Mouse (Mus musculus): ENCODE measurements around the gene Gfod1. TPM values are rescaled to one million over a fixed set of nuclear protein-coding genes. Genes with fewer than 3 reads are reported as not detected.

The Gfod1 gene
- polyA plus RNA-seq, 1 experiment from 2014 or later: 1.8 TPM

DNA sequence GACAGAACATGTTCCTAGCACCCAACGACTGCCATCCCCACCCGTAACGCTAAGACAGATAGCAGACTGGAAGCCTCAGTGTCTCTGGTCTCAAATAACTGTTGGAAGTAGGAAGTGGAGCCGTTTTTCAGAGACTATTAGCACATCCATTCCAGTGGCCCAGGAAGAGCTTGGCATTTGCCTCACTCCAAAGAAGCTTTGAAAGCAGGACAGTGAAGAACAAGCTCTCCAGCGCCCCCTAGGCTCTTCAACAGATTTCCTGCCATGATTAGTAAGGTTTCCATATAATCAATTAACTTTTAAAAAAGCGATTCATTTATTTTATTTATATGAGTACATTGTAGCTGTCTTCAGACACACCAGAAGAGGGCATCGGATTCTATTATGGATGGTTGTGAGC is 28.6 kb upstream of the Gfod1 start:
- no peaks in the 10 kb centered on the region for H3K36me3 ChIP-seq (ENCODE audit: control insufficient read depth, insufficient read depth, low read length)
- ATAC-seq (ENCODE audit: low read depth) (no peak), DNase-seq (ENCODE audit: low spot score) (peak; percentile 58)
- no peak overlapping the region for H3K9ac ChIP-seq (ENCODE audit: low read depth, low read length)
- no peak overlapping the region for H3K4me3 ChIP-seq (ENCODE audit: low read depth, low read length)
- WGBS: 31% methylated on average over 7 of the region's 7 CpGs
- 0 out of 2 replicates have a peak, but pooled peaks cover 5% of the 10 kb centered on the region for H3K4me1 ChIP-seq (ENCODE audit: control insufficient read depth, insufficient read depth, low read length)
- no peak overlapping the region for H3K4me2 ChIP-seq (ENCODE audit: low read depth, low read length)
- H3K27me3 ChIP-seq (replicated peaks; ENCODE audit: control insufficient read depth, insufficient read depth, low read length): no peaks in the 10 kb centered on the region
- H3K27ac ChIP-seq (replicated peaks; ENCODE audit: low read depth, low read length): no peak overlapping the region; the same call in 1 of the 2 replicates
- H3K9me3 ChIP-seq (ENCODE audit: control insufficient read depth, low read length): no peaks in the 10 kb centered on the region

DNA sequence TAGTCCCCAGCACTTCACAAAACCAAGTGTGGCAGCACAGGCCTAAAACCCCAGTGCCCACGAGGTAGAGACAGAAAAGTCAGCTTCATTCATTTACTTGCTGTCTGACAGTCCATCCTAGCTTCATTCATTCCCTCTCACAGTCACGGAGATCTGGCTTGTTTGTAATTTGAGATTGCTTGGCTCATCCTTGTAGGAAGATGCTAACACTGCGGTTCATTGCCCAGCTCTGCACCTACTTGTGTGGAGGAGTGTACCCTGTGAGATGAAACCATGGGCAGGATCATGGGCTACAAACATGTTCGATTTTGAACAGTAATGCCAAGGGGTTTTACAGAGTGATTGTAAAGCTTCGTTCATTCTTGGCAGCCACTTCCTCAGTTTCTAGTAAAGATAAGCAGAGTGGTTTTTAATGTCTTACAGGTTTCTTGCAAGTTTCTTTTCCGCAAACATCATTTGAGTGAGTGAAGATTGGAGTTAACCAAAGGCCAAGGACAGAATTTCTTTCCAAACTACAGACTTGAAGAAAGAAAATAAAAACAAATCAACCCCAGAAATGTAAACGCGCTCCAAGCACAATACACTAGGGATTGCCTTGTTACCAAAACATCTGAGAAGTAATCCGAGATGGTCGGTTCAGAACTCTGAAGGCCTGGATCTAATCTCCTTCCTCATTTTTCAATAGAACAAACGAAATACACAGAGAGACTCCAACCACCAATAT is 27.9 kb upstream of the Gfod1 start:
- 25% methylated on average over 11 of the region's 11 CpGs for whole genome bisulfite sequencing
- Histone ChIP-seq H3K27ac (replicated peaks; ENCODE audit: low read depth, low read length) (peak overlapping the region; percentile 46; the same call in 1 of the 2 replicates), H3K9ac (ENCODE audit: low read depth, low read length) (no peak overlapping the region), H3K36me3 (ENCODE audit: control insufficient read depth, insufficient read depth, low read length) (no peaks in the 10 kb centered on the region), H3K9me3 (ENCODE audit: control insufficient read depth, low read length) (no peaks in the 10 kb centered on the region), H3K27me3 (replicated peaks; ENCODE audit: control insufficient read depth, insufficient read depth, low read length) (no peaks in the 10 kb centered on the region), H3K4me3 (ENCODE audit: low read depth, low read length) (no peak overlapping the region), H3K4me2 (ENCODE audit: low read depth, low read length) (0 out of 2 replicates have a peak overlapping the region, but pooled peaks have one; percentile 7), H3K4me1 (ENCODE audit: control insufficient read depth, insufficient read depth, low read length) (0 out of 2 replicates have a peak, but pooled peaks cover 5% of the 10 kb centered on the region)
- ATAC-seq (ENCODE audit: low read depth) (peak; percentile 60), DNase-seq (ENCODE audit: low spot score) (peak; percentile 91)

DNA sequence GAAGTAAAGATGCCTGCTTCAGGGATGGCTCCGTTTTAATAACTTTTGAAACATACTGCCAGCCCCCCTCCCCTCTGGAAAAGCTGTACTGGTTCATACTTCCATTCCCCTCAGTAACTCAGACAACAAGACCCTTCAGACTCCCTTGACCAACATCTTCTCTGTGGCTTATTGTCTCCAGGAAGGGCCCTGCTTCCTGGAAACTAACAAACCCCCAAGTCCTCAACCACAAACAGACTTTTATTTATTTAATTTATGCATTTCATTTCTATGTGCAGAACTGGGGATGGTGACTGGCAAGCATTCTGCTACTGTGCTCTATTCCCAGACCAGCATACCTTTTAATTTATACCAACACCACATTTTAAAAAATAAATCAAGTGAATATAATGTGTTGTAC is 21.5 kb upstream of the Gfod1 start:
- DNase-seq (ENCODE audit: low spot score) (no peak), ATAC-seq (ENCODE audit: low read depth) (0 out of 2 replicates have a peak, but pooled peaks have one; percentile 37)
- Histone ChIP-seq H3K36me3 (ENCODE audit: control insufficient read depth, insufficient read depth, low read length) (no peaks in the 10 kb centered on the region), H3K4me3 (ENCODE audit: low read depth, low read length) (no peak overlapping the region), H3K27me3 (replicated peaks; ENCODE audit: control insufficient read depth, insufficient read depth, low read length) (no peaks in the 10 kb centered on the region), H3K4me1 (ENCODE audit: control insufficient read depth, insufficient read depth, low read length) (no peaks in the 10 kb centered on the region), H3K27ac (replicated peaks; ENCODE audit: low read depth, low read length) (no peak overlapping the region), H3K9me3 (ENCODE audit: control insufficient read depth, low read length) (no peaks in the 10 kb centered on the region), H3K9ac (ENCODE audit: low read depth, low read length) (no peak overlapping the region), H3K4me2 (ENCODE audit: low read depth, low read length) (no peak overlapping the region)
- 81% methylated on average over 1 of the region's 1 CpGs for WGBS

DNA sequence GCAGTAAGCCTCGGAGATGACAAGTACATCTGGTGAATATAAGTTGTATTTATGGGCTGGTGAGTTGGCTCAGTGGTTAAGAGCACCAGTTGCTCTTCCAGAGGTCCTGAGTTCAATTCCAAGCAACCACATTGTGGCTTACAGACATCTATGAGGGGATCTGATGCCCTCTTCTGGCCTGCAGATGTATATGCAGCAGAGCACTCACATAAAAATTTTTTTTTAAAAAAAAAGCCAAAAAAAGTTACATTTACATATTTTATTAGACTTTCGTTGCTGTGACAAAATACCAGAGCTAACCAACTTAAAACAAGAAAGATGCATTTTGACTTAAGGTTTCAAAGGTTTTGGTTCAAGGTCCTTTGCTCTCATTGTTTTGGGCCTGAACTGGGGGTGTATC is 17.5 kb upstream of the Gfod1 start:
- Histone ChIP-seq H3K9ac (ENCODE audit: low read depth, low read length) (no peak overlapping the region), H3K27me3 (replicated peaks; ENCODE audit: control insufficient read depth, insufficient read depth, low read length) (no peaks in the 10 kb centered on the region), H3K36me3 (ENCODE audit: control insufficient read depth, insufficient read depth, low read length) (no peaks in the 10 kb centered on the region), H3K4me2 (ENCODE audit: low read depth, low read length) (no peak overlapping the region), H3K9me3 (ENCODE audit: control insufficient read depth, low read length) (no peaks in the 10 kb centered on the region), H3K27ac (replicated peaks; ENCODE audit: low read depth, low read length) (no peak overlapping the region), H3K4me1 (ENCODE audit: control insufficient read depth, insufficient read depth, low read length) (no peaks in the 10 kb centered on the region), H3K4me3 (ENCODE audit: low read depth, low read length) (no peak overlapping the region)
- ATAC-seq (ENCODE audit: low read depth): no peak
- 73% methylated on average over 2 of the region's 2 CpGs for WGBS
- no peak for DNase-seq (ENCODE audit: low spot score)

GRCm38 (mm10) chr13:43319396-43319795 is 15.4 kb upstream of the Gfod1 start:
- 76% methylated on average over 3 of the region's 3 CpGs for WGBS
- DNase-seq (ENCODE audit: low spot score): no peak

GRCm38 (mm10) chr13:43317411-43317810 is 13.4 kb upstream of the Gfod1 start:
- peak; percentile 53; the same call in 1 of the 2 replicates for ATAC-seq (ENCODE audit: low read depth)

More at GRCm38 (mm10) chr13:43319396-43319795, 15.4 kb upstream of the Gfod1 start:
- H3K27ac ChIP-seq (replicated peaks; ENCODE audit: low read depth, low read length): no peak overlapping the region
- ATAC-seq (ENCODE audit: low read depth): no peak
- H3K27me3 ChIP-seq (replicated peaks; ENCODE audit: control insufficient read depth, insufficient read depth, low read length): no peaks in the 10 kb centered on the region
- H3K9me3 ChIP-seq (ENCODE audit: control insufficient read depth, low read length): no peaks in the 10 kb centered on the region
- H3K4me1 ChIP-seq (ENCODE audit: control insufficient read depth, insufficient read depth, low read length): no peaks in the 10 kb centered on the region
- no peak overlapping the region for H3K4me2 ChIP-seq (ENCODE audit: low read depth, low read length)
- H3K36me3 ChIP-seq (ENCODE audit: control insufficient read depth, insufficient read depth, low read length): no peaks in the 10 kb centered on the region
- H3K9ac ChIP-seq (ENCODE audit: low read depth, low read length): no peak overlapping the region
- H3K4me3 ChIP-seq (ENCODE audit: low read depth, low read length): no peak overlapping the region

DNA sequence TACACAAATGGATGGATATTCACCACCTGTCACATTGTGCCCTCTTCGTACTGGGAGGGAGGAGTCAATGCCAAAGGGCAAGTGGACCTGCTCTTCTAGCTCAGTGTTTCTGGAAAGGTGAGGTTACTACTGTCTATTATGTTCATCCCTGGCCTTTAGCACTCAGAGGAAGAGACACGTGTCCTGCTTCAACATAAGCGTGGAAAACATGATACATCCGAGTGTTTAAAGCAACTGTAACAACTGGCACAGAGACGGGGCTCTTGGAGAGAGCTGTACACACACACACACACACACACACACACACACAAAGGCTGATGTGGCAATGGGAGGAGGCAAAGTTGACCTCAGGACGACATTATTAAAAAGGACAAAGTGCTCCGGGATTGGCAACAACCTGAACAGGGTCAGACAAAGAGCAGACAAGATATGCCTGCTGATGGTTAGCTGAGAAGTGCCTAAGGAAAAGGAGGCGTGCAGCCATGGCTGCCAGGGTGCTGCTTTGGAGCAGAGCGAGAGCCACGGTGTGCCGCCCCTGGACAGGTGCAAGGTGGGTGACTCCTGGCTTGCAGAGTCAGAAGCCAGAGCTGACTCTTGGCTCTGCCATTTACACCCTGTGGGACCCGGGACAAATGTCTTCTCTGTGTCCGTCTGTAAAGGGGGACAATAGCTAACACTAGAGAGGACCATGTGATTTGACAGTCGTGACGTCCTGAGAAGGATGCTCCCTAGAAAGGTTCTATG is 1.4 kb upstream of the Gfod1 start:
- H3K36me3 ChIP-seq (ENCODE audit: control insufficient read depth, insufficient read depth, low read length): no peaks in the 10 kb centered on the region
- no peak overlapping the region for H3K4me3 ChIP-seq (ENCODE audit: low read depth, low read length)
- WGBS: 67% methylated on average over 15 of the region's 15 CpGs

More at GRCm38 (mm10) chr13:43317411-43317810, 13.4 kb upstream of the Gfod1 start:
- H3K9me3 ChIP-seq (ENCODE audit: control insufficient read depth, low read length): no peaks in the 10 kb centered on the region
- H3K27me3 ChIP-seq (replicated peaks; ENCODE audit: control insufficient read depth, insufficient read depth, low read length): no peaks in the 10 kb centered on the region
- DNase-seq (ENCODE audit: low spot score): peak; percentile 67
- H3K27ac ChIP-seq (replicated peaks; ENCODE audit: low read depth, low read length): no peak overlapping the region
- H3K36me3 ChIP-seq (ENCODE audit: control insufficient read depth, insufficient read depth, low read length): no peaks in the 10 kb centered on the region
- H3K4me3 ChIP-seq (ENCODE audit: low read depth, low read length): no peak overlapping the region
- 40% methylated on average over 5 of the region's 5 CpGs for WGBS
- no peak overlapping the region for H3K9ac ChIP-seq (ENCODE audit: low read depth, low read length)
- no peak overlapping the region for H3K4me2 ChIP-seq (ENCODE audit: low read depth, low read length)
- H3K4me1 ChIP-seq (ENCODE audit: control insufficient read depth, insufficient read depth, low read length): no peaks in the 10 kb centered on the region

GRCm38 (mm10) chr13:43304700-43305099 is 728 bp upstream of the Gfod1 start:
- H3K4me1 ChIP-seq (ENCODE audit: control insufficient read depth, insufficient read depth, low read length): peaks cover 26% of the 10 kb centered on the region
- H3K36me3 ChIP-seq (ENCODE audit: control insufficient read depth, insufficient read depth, low read length): no peaks in the 10 kb centered on the region
- WGBS: 32% methylated on average over 11 of the region's 11 CpGs
- H3K4me3 ChIP-seq (ENCODE audit: low read depth, low read length): peak overlapping the region; percentile 77
- H3K9me3 ChIP-seq (ENCODE audit: control insufficient read depth, low read length): peaks cover 7% of the 10 kb centered on the region
- peaks cover 25% of the 10 kb centered on the region for H3K27me3 ChIP-seq (replicated peaks; ENCODE audit: control insufficient read depth, insufficient read depth, low read length)
- H3K27ac ChIP-seq (replicated peaks; ENCODE audit: low read depth, low read length): no peak overlapping the region; the same call in 1 of the 2 replicates
- DNase-seq (ENCODE audit: low spot score): no peak
- H3K9ac ChIP-seq (ENCODE audit: low read depth, low read length): peak overlapping the region; percentile 73
- no peak for ATAC-seq (ENCODE audit: low read depth)
- peak overlapping the region; percentile 98 for H3K4me2 ChIP-seq (ENCODE audit: low read depth, low read length)

More for the DNA sequence above, 1.4 kb upstream of the Gfod1 start:
- no peak overlapping the region for H3K9ac ChIP-seq (ENCODE audit: low read depth, low read length)
- DNase-seq (ENCODE audit: low spot score) (no peak), ATAC-seq (ENCODE audit: low read depth) (no peak)
- peaks cover 26% of the 10 kb centered on the region for H3K4me1 ChIP-seq (ENCODE audit: control insufficient read depth, insufficient read depth, low read length)
- H3K9me3 ChIP-seq (ENCODE audit: control insufficient read depth, low read length): peaks cover 9% of the 10 kb centered on the region
- H3K4me2 ChIP-seq (ENCODE audit: low read depth, low read length): no peak overlapping the region
- H3K27ac ChIP-seq (replicated peaks; ENCODE audit: low read depth, low read length): no peak overlapping the region
- peaks cover 20% of the 10 kb centered on the region for H3K27me3 ChIP-seq (replicated peaks; ENCODE audit: control insufficient read depth, insufficient read depth, low read length)
